In genomic region chr14:80215960-80216552, GRCm38 (mm10) we compare ENCODE assay signal across 8 mouse cellular contexts.
DNase-seq lines count a peak whose midpoint lies in the region; ATAC-seq and TF ChIP-seq lines count a peak whose summit lies in the region.

No protein-coding gene starts in this region.

- peak; percentile 78 for DNase-seq in Muller cell, postnatal 12 days (ENCODE audit: inconsistent ontology term)
- DNase-seq in cerebellum, adult 18-20 months, result peak; percentile 57 to 63
- peak; percentile 79 for DNase-seq in forebrain, postnatal 0 days
- peak; percentile 37 to 40 for DNase-seq in layer of hippocampus, adult 8-10 months (ENCODE audit: low spot score in 2 of 2)
- DNase-seq in lung, postnatal 10 days, result peak; percentile 67
- DNase-seq in retina, postnatal 7 days (ENCODE audit: low read depth, low spot score), result peak; percentile 52
- DNase-seq in thymus, postnatal 36 days, result no peak

- peak; percentile 78 for TF ChIP-seq CTCF in forebrain, postnatal 0 days (IDR thresholded peaks at IDR 0.05; ENCODE audit: low read depth)

- H3K27me3 ChIP-seq in forebrain, postnatal 0 days (ENCODE audit: insufficient read depth, low read length), result no peaks in the 10 kb centered on the region

- H3K27ac ChIP-seq in forebrain, postnatal 0 days (ENCODE audit: low read depth, low read length), result no peak overlapping the region

- peak; percentile 65 for ATAC-seq in forebrain, postnatal 0 days
- ATAC-seq in hematopoietic stem cell, adult 5-6 weeks (replicated peaks in 1 of 2; ENCODE audit: insufficient read depth in 1 of 2, low FRiP score in 2 of 2, low TSS enrichment in 1 of 2, low read depth in 1 of 2, poor library complexity in 2 of 2, severe bottlenecking in 2 of 2), result peak; percentile 75 to 82

- H3K4me3 ChIP-seq in forebrain, postnatal 0 days (ENCODE audit: low read depth, low read length), result no peak overlapping the region

- no peak overlapping the region for H3K9ac ChIP-seq in forebrain, postnatal 0 days

- WGBS in forebrain, postnatal 0 days, result 12% methylated on average over 6 of the region's 6 CpGs

- H3K9me3 ChIP-seq in forebrain, postnatal 0 days (ENCODE audit: low read length), result no peaks in the 10 kb centered on the region

- H3K4me1 ChIP-seq in forebrain, postnatal 0 days (ENCODE audit: insufficient read depth), result no peaks in the 10 kb centered on the region

- H3K4me2 ChIP-seq in forebrain, postnatal 0 days (ENCODE audit: low read depth), result peak overlapping the region; percentile 15; the same call in 1 of the 2 replicates

- H3K36me3 ChIP-seq in forebrain, postnatal 0 days (ENCODE audit: insufficient read depth), result no peaks in the 10 kb centered on the region

Comparison
In these comparisons a context has a peak if more than half of its experiments do, and no peak if none do; other contexts are left out.
1. DNase-seq: peak in Muller cell, postnatal 12 days (single experiment), cerebellum, adult 18-20 months (2 of 2), forebrain, postnatal 0 days (single experiment), layer of hippocampus, adult 8-10 months (2 of 2), lung, postnatal 10 days (single experiment) and retina, postnatal 7 days (single experiment); none in thymus, postnatal 36 days (0 of 2).